Mouse (Mus musculus): Measurements from ENCODE around the gene Anapc4.

Gene Anapc4

GRCm38 (mm10) chr5:52871461-52871860 is 37.6 kb downstream of the Anapc4 start:
- DNase-seq: no peak

GRCm38 (mm10) chr5:52871986-52872385 is 38.2 kb downstream of the Anapc4 start:
- DNase-seq: no peak

DNA sequence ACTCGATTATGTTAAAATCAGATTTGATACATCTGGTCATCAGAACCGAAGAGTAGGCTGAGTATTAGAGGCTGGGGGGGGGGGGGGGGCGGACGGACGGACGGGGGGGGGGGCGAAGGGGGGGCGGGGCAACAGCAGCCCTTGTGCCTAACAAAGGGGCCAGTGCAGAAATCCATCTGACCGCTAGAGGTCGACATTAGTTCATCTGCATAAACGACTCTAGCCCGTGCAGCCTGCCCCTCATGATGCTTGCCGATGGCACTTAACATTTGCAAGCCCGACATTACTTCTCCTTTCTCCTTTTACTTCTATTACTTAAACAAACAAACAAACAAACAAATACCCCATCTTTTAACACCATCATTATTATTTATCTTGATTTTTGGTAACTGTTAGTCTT is 45.0 kb downstream of the Anapc4 start:
- peak; percentile 85 for DNase-seq

DNA sequence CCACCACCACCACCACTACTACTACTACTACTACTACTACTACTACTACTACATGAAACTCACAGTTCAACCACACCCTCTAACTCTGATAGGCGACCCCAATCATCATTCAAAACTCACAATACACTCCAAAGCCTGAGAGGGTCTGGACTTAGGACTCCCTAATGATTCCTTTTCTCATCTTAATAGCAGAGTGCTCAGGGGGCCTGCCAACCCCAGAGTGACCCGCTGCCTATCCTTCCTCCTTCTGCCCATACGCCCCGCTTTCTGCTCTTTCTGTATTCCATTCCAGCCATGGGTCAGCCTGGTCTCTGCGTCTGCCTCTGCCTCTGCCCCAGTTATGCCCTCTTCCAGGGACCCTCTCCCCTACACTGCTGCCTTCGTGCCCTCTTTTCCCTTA is 46.1 kb downstream of the Anapc4 start:
- DNase-seq: no peak

DNA sequence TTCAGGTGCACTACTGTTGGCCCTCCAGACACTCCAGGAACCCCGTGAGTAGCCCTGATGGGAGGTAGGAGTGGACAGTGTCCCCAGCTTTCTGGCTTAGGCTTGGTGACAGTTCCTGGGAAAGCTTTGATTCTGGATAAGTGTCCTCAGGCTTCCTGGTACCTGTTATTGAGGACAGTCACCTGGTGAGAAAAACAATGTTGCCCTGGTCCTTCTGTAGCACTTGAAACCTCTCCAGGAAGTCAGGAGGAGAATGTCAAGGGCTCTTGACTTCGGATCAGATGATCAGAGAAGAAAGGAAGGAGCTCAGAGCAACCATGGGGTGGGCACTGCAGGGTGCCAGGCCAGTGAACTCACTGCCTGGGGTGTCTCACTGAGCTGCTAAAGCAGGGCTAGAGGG is 48.6 kb downstream of the Anapc4 start:
- peak; percentile 69 for DNase-seq

DNA sequence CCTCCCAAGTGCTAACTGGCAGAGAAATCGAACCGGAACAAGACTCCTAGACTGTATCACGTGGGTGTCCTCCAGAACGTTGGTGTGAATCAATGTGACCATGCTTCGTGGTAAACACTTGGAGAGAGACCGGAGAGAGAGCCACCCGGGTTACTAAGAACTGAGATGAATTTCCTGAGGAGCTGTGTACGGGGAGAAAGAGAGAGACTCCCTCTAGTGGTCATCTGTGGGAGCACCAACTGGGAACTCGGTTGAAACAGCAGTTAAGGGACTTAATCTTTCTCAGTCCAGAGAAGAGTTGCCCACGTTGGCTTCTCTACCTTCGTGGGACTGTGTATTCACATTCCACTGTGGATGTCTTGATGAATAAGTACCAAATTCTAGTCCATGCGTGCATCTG is 53.3 kb downstream of the Anapc4 start:
- peak; percentile 79 for DNase-seq

DNA sequence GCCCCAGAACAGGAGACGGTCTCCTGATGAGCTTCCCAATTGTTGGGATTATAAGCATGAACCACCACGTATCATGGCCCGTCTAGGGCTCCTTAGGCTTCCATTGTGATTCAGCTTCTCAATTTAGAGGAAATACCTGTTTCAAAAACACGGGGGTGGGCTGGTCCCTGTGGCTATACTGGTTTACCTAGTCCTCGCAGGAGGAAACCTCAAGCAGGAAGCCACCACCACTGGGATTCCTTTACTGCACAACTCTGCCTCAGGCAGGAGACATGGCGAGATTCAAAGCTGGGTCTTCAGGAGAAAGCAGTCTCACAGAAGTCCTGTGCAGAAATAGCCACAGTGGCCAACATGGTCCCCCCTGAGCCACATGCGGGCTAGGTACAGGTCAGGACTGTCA is 56.1 kb downstream of the Anapc4 start:
- DNase-seq: no peak

- no peak for DNase-seq
Measured at GRCm38 (mm10) chr5:52891949-52892835, 58.4 kb downstream of the Anapc4 start.

GRCm38 (mm10) chr5:52893938-52894337 is 60.1 kb downstream of the Anapc4 start:
- no peak for DNase-seq

DNA sequence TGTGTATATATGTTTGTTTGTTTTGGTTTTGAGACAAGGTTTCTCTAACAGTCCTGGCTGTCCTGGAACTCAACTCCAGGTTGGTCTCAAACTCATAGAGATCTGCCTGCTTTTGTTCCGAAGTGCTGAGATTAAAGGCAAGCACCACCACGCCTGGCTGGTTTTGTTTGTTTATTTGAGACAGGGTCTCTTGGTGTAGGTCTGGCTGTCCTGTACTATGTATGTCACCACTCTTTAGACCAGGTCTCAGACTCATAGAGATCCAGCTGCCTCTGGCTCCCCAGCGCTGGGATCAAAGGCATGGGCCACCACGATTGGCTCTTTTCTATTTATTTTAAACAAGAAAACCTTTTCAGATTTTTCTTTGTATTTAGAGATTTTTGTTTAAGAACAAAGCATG is 70.4 kb downstream of the Anapc4 start:
- no peak for DNase-seq

GRCm38 (mm10) chr5:52904671-52905070 is 70.9 kb downstream of the Anapc4 start:
- DNase-seq: no peak

- no peak for DNase-seq
Measured at GRCm38 (mm10) chr5:52908246-52908645, 74.4 kb downstream of the Anapc4 start.

GRCm38 (mm10) chr5:52910159-52910591 is 76.4 kb downstream of the Anapc4 start:
- DNase-seq: peak; percentile 64

DNA sequence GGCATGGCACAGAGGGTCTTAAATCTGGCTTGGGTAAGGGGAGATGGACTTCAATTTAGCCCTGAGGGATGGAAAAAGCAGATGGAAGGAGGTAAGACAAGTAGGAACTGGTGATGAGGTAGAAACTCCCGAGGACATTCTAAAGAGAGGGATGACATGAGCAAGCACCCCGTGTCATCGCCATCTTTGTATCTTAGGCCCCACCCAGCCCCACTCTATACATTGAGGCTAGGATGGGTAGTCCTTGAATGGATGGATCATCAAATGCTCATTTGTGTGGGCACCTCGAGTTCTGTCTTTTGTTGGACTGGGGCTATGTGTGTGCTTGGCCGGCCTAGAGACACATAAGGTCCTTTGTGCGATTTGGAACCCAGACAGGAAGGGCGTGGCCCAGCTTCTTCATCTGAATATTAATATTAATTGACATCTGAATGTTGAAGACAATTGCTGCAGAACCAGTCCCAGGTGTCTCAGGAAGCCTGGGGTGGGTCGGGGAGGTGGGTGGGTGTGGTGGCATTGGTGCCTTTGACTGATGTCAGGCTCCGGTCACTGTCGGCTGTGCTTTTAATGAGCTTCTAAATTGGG is 77.6 kb downstream of the Anapc4 start:
- no peak for DNase-seq

DNA sequence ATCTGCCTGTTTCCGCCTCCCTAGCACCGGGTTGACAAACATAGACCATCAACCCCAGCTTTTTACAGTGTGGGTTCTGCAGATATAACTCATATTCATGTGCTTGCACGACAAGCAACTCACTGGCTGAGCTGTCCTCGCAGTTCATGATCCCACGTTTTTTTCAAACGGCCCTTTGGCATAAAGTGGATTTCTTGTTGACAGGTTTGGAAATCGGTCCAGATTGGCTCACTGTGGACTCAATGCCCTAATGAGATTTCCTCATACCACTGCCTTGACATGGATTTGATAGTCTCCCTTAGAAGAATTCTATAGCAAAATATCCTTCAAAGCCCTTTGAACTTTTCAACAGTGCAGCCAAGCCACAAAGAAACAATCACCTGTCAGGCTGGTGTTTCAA is 79.9 kb downstream of the Anapc4 start:
- DNase-seq: peak; percentile 28

GRCm38 (mm10) chr5:52916186-52916585 is 82.4 kb downstream of the Anapc4 start:
- peak; percentile 24 for DNase-seq
